Mouse (Mus musculus) liver, adult (tissue): ENCODE measurements at regions not wholly inside any gene's neighbourhood (a gene's known extent, or its start where the extent isn't known, plus 50 kb on each side); places are given as distances from the start of the nearest gene placed in this dataset.

Experiments
- GATA4 ChIP-seq: IDR thresholded peaks from 2 replicates; pipeline ENCODE4 v1.6.1; 2014; ENCODE audit warnings: mild to moderate bottlenecking, low read length; ENCODE audit not compliant: insufficient replicate concordance

GRCm38 (mm10) chr2:166457381-166458172 lies 256.1 kb downstream of the Prex1 start:
- TF ChIP-seq GATA4: no peak

GRCm38 (mm10) chr2:166450964-166451363 lies 262.7 kb downstream of the Prex1 start:
- no peak for TF ChIP-seq GATA4

GRCm38 (mm10) chr2:166450380-166450779 lies 263.3 kb downstream of the Prex1 start:
- no peak for TF ChIP-seq GATA4

- no peak for TF ChIP-seq GATA4
Measured at GRCm38 (mm10) chr2:166448724-166449123, 264.9 kb downstream of the Prex1 start.

- TF ChIP-seq GATA4: no peak
Measured at GRCm38 (mm10) chr2:166448161-166448560, 265.5 kb downstream of the Prex1 start.

- TF ChIP-seq GATA4: no peak
Measured at GRCm38 (mm10) chr2:166446536-166446935, 267.1 kb downstream of the Prex1 start.

GRCm38 (mm10) chr2:166442997-166443396 lies 270.6 kb downstream of the Prex1 start:
- no peak for TF ChIP-seq GATA4

- no peak for TF ChIP-seq GATA4
Measured at GRCm38 (mm10) chr2:166439847-166440775, 273.5 kb downstream of the Prex1 start.

GRCm38 (mm10) chr2:166438207-166438606 lies 275.4 kb downstream of the Prex1 start:
- TF ChIP-seq GATA4: no peak

GRCm38 (mm10) chr2:166434554-166434953 lies 279.1 kb downstream of the Prex1 start:
- TF ChIP-seq GATA4: no peak

DNA sequence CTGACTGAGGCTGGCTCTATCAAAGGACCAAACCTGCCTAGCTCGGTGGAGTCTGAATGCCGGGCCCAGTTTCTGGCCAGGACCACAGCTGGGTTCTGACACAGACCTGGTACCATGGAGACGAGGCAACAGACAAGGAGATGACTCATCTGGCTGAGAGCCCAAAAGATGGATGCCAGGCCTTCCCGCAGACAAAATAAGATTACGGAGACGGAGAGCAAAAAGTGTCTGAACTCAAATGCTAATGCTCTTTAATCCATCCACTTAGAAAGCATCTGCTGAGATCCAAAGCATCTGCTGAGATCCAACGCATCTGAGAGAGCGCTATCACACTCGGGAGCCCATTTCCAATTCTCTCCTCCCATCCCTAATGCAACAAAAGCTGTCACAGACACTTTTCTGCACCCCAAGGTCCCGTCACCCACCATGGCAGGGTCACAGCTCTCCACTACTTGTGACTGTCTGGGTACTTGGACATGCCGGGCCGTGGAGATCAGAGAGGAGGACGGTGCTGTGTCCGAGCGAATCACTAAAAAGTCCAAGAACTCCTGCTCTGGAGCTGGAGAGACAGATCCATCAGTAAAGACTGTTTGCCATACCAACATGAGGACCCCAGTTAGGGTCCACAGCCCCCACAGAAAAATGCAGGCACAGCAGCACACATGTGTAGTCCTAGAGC lies 278.3 kb upstream of the Sulf2 start:
- no peak for TF ChIP-seq GATA4

DNA sequence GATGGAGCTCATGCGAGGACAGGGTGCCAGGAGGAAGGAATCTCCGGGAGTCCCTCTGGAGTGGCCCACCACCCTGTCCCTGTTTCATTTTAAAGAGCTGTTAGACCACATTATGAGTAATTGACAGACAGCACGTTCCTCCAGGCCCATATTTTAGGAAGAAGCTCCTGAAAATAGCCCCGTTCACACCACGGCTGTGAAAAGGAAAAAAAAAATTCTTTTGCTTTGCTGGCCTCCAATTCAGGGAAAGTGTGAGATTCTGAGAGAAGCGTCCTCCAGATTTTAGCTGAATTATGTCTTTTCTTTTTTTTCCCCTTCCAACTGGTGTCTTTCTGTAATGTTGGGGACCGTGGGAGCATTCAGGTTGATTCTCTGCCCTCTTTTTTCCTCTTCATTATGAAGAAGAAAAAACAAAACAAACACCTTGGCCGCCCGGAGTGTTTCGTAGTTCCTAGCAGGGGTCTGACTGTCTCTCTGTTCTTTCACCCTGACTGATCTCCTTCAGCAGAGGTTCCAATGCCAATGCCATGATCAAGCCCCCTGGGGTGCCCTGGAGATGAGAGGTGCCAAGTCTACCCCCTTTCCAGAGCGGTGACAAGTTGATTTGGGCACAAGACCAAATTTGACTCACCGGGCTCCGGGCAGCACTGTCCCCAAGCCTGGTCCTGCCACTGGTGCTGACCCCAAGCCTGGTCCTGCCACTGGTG lies 277.6 kb upstream of the Sulf2 start:
- no peak for TF ChIP-seq GATA4

- no peak for TF ChIP-seq GATA4
Measured at GRCm38 (mm10) chr2:166432531-166432930, 277.1 kb upstream of the Sulf2 start.

GRCm38 (mm10) chr2:166429918-166430317 lies 274.5 kb upstream of the Sulf2 start:
- no peak for TF ChIP-seq GATA4

- TF ChIP-seq GATA4: no peak
Measured at GRCm38 (mm10) chr2:166429494-166429893, 274.0 kb upstream of the Sulf2 start.
